Mouse (Mus musculus): ENCODE measurements around the gene Cdk2.

GRCm38 (mm10) chr10:128702328-128703007 lies 2.4 kb downstream of the Cdk2 start:
- TF ChIP-seq POLR2A (IDR thresholded peaks at IDR 0.05; ENCODE audit: borderline replicate concordance, extremely low read depth, insufficient read depth, insufficient read length, poor library complexity, severe bottlenecking) (no peak), CTCF (IDR thresholded peaks at IDR 0.05; ENCODE audit: borderline replicate concordance, extremely low read depth, insufficient read depth, insufficient read length) (no peak)

All from brain, embryonic 14.5 days (tissue).